Mouse (Mus musculus) G1E (cell line): Measurements from ENCODE around the gene Zfp422.

Experiments
- CTCF ChIP-seq: IDR thresholded peaks from 2 replicates; pipeline ENCODE4 v1.5.1; 2012; ENCODE audit warnings: low read depth, low read length, inconsistent platforms, mixed read lengths
- TAL1 ChIP-seq: conservative IDR thresholded peaks from 2 replicates; pipeline ENCODE4 v1.6.1; 2012; ENCODE audit warnings: low read depth, low read length, inconsistent platforms, mixed read lengths

- TF ChIP-seq CTCF (no peak), TAL1 (no peak)
Observed at GRCm38 (mm10) chr6:116584095-116584494, 44.7 kb downstream of the Zfp422 start, which contains the start of gene Olfr215.
